Mouse (Mus musculus) midbrain, postnatal 0 days (tissue): ENCODE results near the gene Gm10334. TPM values are rescaled to one million over a fixed set of nuclear protein-coding genes. Genes with fewer than 3 reads are reported as not detected.
"Not testable (repeated sequence)": the region's sequence is repeated elsewhere in the genome, so short reads cannot be mapped to it uniquely, and the experiment has no call there.

Source experiments
- ATAC-seq: fragments of 200-750 bp; cut with Nextera tagmentation; 2 replicates; pipeline ENCODE4 v1.8.0; 2017; ENCODE audit warnings: moderate number of reproducible peaks, mild to moderate bottlenecking, moderate TSS enrichment, moderate library complexity; ENCODE audit not compliant: low FRiP score
- DNase-seq: peaks from one replicate; pipeline ENCODE4 v3.0.0-alpha.2; 2015; ENCODE audit warnings: low spot score
- H3K27ac ChIP-seq: fragments of 300-500 bp; sonication (generic); 2 replicates; pipeline ENCODE4 v1.5.1; 2014; ENCODE audit warnings: low read depth, mild to moderate bottlenecking, low read length, mixed read lengths
- H3K27me3 ChIP-seq: fragments of 300-500 bp; sonication (generic); 2 replicates; pipeline ENCODE4 v1.6.1; 2014; ENCODE audit warnings: low read length, control low read depth, mixed read lengths; ENCODE audit not compliant: insufficient read depth
- H3K36me3 ChIP-seq: fragments of 300-500 bp; sonication (generic); 2 replicates; pipeline ENCODE4 v1.6.1; 2014; ENCODE audit warnings: low read length, control low read depth, mixed read lengths; ENCODE audit not compliant: insufficient read depth
- H3K4me1 ChIP-seq: fragments of 300-500 bp; sonication (generic); 2 replicates; pipeline ENCODE4 v1.6.1; 2014; ENCODE audit warnings: mild to moderate bottlenecking, control low read depth, antibody characterized with exemption, low read length, mixed read lengths; ENCODE audit not compliant: insufficient read depth
- H3K4me2 ChIP-seq: fragments of 300-500 bp; sonication (generic); 2 replicates; pipeline ENCODE4 v1.6.1; 2014; ENCODE audit warnings: low read depth, mild to moderate bottlenecking, low read length, mixed read lengths; ENCODE audit not compliant: poor library complexity, severe bottlenecking
- H3K4me3 ChIP-seq: fragments of 300-500 bp; sonication (generic); 2 replicates; pipeline ENCODE4 v1.5.1; 2014; ENCODE audit warnings: low read depth, mild to moderate bottlenecking, low read length, moderate library complexity
- H3K9ac ChIP-seq: fragments of 300-500 bp; sonication (generic); replicated peaks from 2 replicates; pipeline ENCODE4 v1.6.1; 2014; ENCODE audit warnings: mild to moderate bottlenecking, low read length, moderate library complexity, mixed read lengths; ENCODE audit not compliant: poor library complexity, severe bottlenecking
- H3K9me3 ChIP-seq: fragments of 300-500 bp; sonication (generic); 2 replicates; pipeline ENCODE4 v1.6.1; 2016; ENCODE audit warnings: low read length, control low read depth
- WGBS: fragments of 180-500 bp; shearing (Covaris S2); extraction: QIAGEN DNeasy Blood & Tissue Kit; methylation state at CpG from one replicate; pipeline ENCODE4 v1.1.7; 2014; 5-methylcytosine and 5-hydroxymethylcytosine counted together
- polyA plus RNA-seq: library from polyadenylated mRNA; unstranded; fragments of >200 nt; fragmentation: Nextera tagmentation; extraction: Ambion mirVana; gene quantifications from 2 replicates; pipeline ENCODE4 v1.2.1, GENCODE M21; 2015
- total RNA-seq: library from RNA; depleted of rRNA; stranded (reverse); fragments of >200 nt; gene quantifications from 2 replicates; pipeline ENCODE4 v1.2.3, GENCODE M21; 2014; rRNA removed

Gm10334 gene
- total RNA-seq (0.52 TPM in 1 of 2 replicates, not detected in the other), polyA plus RNA-seq (not detected in 2 replicates)

DNA sequence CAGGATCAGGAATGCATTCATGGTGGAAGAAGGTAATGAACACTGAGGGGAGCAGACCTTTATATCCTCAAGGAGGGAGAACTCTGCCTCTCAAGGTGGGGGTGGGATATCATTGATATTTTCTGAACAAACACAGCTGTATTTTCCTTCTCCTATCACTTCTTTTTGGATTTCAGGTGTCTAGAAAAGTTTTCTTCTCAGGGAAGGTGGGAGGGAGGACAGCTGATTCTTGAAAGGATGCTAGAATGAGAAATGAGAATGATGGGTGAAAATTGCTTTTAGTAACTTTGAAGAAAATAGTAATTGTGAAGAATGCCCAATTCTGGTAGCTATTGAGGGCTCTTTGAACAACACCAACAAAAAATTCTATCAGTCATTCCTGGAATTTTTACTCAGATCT is at the start of gene Gm10334:
Gm10334 (minus strand) TSS at position 101 of the 400 bp plus-strand sequence.
- not testable (repeated sequence) for H3K9me3 ChIP-seq, H3K4me2 ChIP-seq, H3K4me1 ChIP-seq

DNA sequence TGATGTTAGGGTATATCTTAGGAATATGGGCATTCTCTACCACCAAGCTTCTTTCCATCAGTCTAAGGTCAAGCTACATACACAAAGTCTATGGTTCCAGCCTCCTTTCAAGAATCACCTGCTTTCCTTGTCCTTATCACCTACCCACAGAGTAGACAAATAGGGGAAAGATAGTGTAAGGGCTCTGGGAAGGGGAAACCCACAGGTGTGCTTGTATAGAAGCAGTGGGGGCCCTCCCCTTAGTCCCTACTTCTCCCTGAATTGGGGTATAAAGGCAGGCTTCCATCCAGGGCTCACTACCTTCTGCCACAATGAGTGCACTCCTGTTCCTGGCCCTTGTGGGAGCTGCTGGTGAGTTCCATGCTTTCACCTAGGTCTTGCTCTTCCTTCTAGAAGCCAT is 12.7 kb upstream of the Gm10334 start, which contains the start of gene Prss1:
Prss1 (plus strand) TSS at position 301 of the 400 bp plus-strand sequence.
- not testable (repeated sequence) for H3K36me3 ChIP-seq, H3K4me1 ChIP-seq, DNase-seq, H3K4me3 ChIP-seq, H3K9ac ChIP-seq, H3K27me3 ChIP-seq, ATAC-seq, H3K27ac ChIP-seq, H3K9me3 ChIP-seq, H3K4me2 ChIP-seq

More for the DNA sequence above, at the start of gene Gm10334:
- not testable (repeated sequence) for ATAC-seq, H3K27ac ChIP-seq, H3K36me3 ChIP-seq, DNase-seq, H3K9ac ChIP-seq, H3K4me3 ChIP-seq, H3K27me3 ChIP-seq

DNA sequence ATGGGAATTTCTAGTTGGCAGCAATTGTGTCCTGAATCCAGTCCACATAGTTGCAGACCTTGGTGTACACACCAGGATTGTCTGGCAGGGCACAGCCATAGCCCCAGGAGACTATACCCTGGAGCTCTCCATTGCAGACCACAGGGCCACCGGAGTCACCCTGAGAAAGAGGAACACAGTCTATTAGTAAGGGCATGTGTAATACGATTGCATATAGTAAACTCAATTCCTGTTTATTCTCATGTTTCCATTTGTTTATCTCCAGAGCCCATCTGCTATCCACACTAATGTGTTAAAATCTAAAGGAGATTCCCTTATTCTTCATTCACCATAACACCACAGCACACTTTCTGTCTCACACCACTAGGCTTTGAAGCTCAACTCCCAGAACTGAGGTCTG is 3.7 kb downstream of the Gm10334 start:
- WGBS, result 93% methylated on average over 2 of the region's 2 CpGs
- not testable (repeated sequence) for H3K27ac ChIP-seq, H3K9me3 ChIP-seq, ATAC-seq, H3K36me3 ChIP-seq, DNase-seq, H3K4me3 ChIP-seq, H3K27me3 ChIP-seq, H3K4me1 ChIP-seq, H3K9ac ChIP-seq, H3K4me2 ChIP-seq

Other genes with a start within 250 kb of the Gm10334 start
- gene Try4, start 143.9 kb downstream of the Gm10334 start, total RNA-seq, result not detected in 2 replicates
- not detected in 2 replicates for gene Try4, start 143.9 kb downstream of the Gm10334 start, polyA plus RNA-seq
- gene Try5, start 129.3 kb downstream of the Gm10334 start, total RNA-seq, result 0.49 TPM in 1 of 2 replicates, not detected in the other
- gene Try5, start 129.3 kb downstream of the Gm10334 start, polyA plus RNA-seq, result 0.22 and 0.26 TPM in 2 replicates
- not detected in 2 replicates for gene Try10, start 92.0 kb downstream of the Gm10334 start, total RNA-seq
- not detected in 2 replicates for gene Try10, start 92.0 kb downstream of the Gm10334 start, polyA plus RNA-seq
- not detected in 2 replicates for gene Prss3, start 68.5 kb downstream of the Gm10334 start, total RNA-seq
- not detected in 2 replicates for gene Prss3, start 68.5 kb downstream of the Gm10334 start, polyA plus RNA-seq
- gene Gm5771, start 53.8 kb downstream of the Gm10334 start, total RNA-seq, result not detected in 2 replicates
- not detected in 2 replicates for gene Gm5771, start 53.8 kb downstream of the Gm10334 start, polyA plus RNA-seq
- not detected in 2 replicates for gene Prss1, start 12.8 kb upstream of the Gm10334 start, total RNA-seq
- not detected in 2 replicates for gene Prss1, start 12.8 kb upstream of the Gm10334 start, polyA plus RNA-seq
- gene Prss2, start 75.6 kb upstream of the Gm10334 start, total RNA-seq, result not detected in 2 replicates
- not detected in 2 replicates for gene Prss2, start 75.6 kb upstream of the Gm10334 start, polyA plus RNA-seq
- gene Ephb6, start 159.3 kb upstream of the Gm10334 start, total RNA-seq, result 60.1 and 70.3 TPM in 2 replicates
- 32.0 and 39.1 TPM in 2 replicates for gene Ephb6, start 159.3 kb upstream of the Gm10334 start, polyA plus RNA-seq
- gene Trpv6, start 190.3 kb upstream of the Gm10334 start, total RNA-seq, result 0.33 TPM in 1 of 2 replicates, not detected in the other
- 0.78 and 0.80 TPM in 2 replicates for gene Trpv6, start 190.3 kb upstream of the Gm10334 start, polyA plus RNA-seq
- not detected in 2 replicates for gene Trpv5, start 234.6 kb upstream of the Gm10334 start, total RNA-seq
- gene Trpv5, start 234.6 kb upstream of the Gm10334 start, polyA plus RNA-seq, result not detected in 2 replicates
- gene Llcfc1, start 238.3 kb upstream of the Gm10334 start, total RNA-seq, result not detected in 2 replicates
- gene Llcfc1, start 238.3 kb upstream of the Gm10334 start, polyA plus RNA-seq, result not detected in 2 replicates